Mouse (Mus musculus) brain, embryonic 14.5 days (tissue): ENCODE results near the gene Arhgap45.

ENCODE experiments used
- CTCF ChIP-seq: fragments of 200-500 bp; IDR thresholded peaks from 2 replicates; pipeline ENCODE4 v1.5.1; 2012; ENCODE audit warnings: inconsistent platforms, mild to moderate bottlenecking, moderate library complexity, borderline replicate concordance; ENCODE audit not compliant: insufficient read depth, insufficient read length; ENCODE audit errors: extremely low read depth
- POLR2A ChIP-seq: fragments of 200-500 bp; IDR thresholded peaks from 2 replicates; pipeline ENCODE4 v1.6.1; 2012; ENCODE audit warnings: mild to moderate bottlenecking, inconsistent platforms, borderline replicate concordance; ENCODE audit not compliant: poor library complexity, insufficient read depth, insufficient read length, severe bottlenecking; ENCODE audit errors: extremely low read depth

DNA sequence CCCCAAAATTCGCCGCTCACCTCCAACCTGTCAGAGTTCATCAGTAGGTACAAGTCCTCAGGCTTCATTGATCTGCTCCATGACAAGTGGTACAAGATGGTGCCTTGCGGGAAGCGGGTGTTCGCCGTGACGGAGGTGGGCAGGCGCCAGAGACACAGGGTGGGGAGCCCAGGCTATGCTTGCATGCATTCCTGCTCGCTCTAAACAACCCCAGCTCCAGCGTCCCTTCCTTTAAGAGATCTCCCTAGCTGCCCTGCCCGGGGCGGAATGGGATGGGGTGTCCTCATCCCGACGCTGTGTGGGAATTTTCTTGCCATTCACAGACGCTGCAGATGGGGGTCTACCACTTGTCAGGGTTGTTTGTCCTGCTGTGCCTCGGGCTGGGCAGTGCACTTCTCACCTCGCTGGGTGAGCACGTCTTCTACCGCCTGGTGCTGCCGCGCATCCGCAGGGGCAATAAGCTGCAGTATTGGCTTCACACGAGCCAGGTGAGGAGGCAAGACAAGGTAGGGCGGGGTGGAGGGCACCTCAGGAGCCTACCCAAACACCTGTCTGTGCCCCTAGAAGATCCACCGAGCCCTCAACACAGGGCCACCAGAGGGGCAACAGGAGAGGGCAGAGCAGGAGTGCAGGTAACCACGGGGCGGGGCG lies 40.3 kb upstream of the Arhgap45 start:
- no peak for TF ChIP-seq CTCF
- no peak for TF ChIP-seq POLR2A
